Mouse (Mus musculus): ENCODE results near the gene Ppp2r1b. TPM values are rescaled to one million over a fixed set of nuclear protein-coding genes. Genes with fewer than 3 reads are reported as not detected.
"Not testable (repeated sequence)": the region's sequence is repeated elsewhere in the genome, so short reads cannot be mapped to it uniquely, and the experiment has no call there.

Ppp2r1b gene
- polyA plus RNA-seq, 1 experiment from 2014 or later = 58.9 TPM

DNA sequence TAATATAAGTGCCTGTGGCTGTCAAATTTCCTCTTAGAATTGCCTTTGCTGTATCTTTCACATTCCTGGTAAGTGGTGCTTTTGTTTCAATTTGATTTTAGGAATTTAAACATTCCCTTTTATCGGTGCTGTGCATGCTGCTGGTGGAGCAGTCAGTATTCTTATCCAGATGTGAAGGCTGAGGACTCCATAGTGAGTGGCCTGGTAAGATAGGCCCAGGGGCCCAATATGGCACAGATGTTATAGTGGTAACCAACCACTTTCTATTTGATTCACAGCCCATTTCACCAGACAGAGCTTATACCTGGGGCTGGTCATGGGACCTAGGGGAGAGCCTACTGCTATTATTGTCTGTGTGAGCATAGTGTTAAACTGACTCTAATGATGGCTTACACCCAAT lies 28.6 kb upstream of the Ppp2r1b start:
- H3K9me3 ChIP-seq (replicated peaks) = no peaks in the 10 kb centered on the region
- 98% methylated on average over 1 of the region's 1 CpGs for WGBS
- ATAC-seq (ENCODE audit: insufficient number of reproducible peaks, low FRiP score, low TSS enrichment, low read depth) = no peak
- no peaks in the 10 kb centered on the region for H3K4me1 ChIP-seq
- peaks cover 47% of the 10 kb centered on the region for H3K36me3 ChIP-seq
- H3K27ac ChIP-seq (replicated peaks) = no peak overlapping the region
- no peak overlapping the region for H3K4me2 ChIP-seq (replicated peaks)
- no peak overlapping the region for H3K9ac ChIP-seq
- no peaks in the 10 kb centered on the region for H3K27me3 ChIP-seq
- no peak overlapping the region for H3K4me3 ChIP-seq (replicated peaks)

DNA sequence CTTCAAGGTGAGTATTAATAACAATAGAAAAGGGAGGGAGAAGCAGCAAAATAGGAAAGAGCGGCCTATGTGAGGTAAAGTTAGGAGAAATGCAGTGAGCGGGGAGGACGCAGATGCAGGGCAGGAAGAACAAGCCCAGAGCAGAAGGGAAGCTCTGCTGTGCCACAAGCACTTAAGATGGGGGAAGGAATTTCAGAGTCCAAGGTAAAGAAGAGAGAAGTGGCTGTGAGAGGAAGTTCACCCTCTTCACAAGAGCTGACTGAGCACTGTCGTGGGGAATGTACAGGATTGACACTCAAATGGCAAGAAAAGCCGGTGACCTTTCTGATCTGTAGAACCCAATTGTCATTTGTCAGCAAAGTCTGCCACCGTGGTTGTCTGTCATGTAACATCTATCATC lies 27.1 kb upstream of the Ppp2r1b start:
- H3K4me1 ChIP-seq = no peaks in the 10 kb centered on the region
- H3K27ac ChIP-seq (replicated peaks) = no peak overlapping the region
- no peak overlapping the region for H3K9ac ChIP-seq
- H3K27me3 ChIP-seq = no peaks in the 10 kb centered on the region
- no peaks in the 10 kb centered on the region for H3K9me3 ChIP-seq (replicated peaks)
- H3K4me2 ChIP-seq (replicated peaks) = no peak overlapping the region
- no peak for ATAC-seq (ENCODE audit: insufficient number of reproducible peaks, low FRiP score, low TSS enrichment, low read depth)
- H3K4me3 ChIP-seq (replicated peaks) = no peak overlapping the region
- WGBS = 86% methylated on average over 6 of the region's 6 CpGs
- peaks cover 49% of the 10 kb centered on the region for H3K36me3 ChIP-seq

DNA sequence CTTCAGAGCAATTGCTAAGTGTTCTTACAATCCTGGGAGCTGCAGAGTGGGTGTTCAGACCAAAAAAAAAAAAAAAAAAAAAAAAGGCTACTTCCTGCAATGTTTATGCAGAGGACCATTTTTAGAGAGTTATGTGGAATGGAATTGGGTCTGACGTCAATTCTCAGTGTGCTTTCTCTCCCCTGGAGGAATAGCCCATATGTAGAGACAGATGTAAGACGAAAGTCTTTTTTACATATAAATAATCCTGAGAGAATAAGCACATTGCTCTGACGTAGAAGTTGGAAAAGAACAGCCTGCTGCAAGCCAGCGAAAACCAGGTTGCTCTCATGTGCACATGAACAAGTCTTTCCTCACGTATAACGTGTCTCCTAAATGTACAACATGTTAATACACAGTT lies 25.4 kb upstream of the Ppp2r1b start:
- Histone ChIP-seq H3K27ac (replicated peaks) (no peak overlapping the region), H3K9ac (no peak overlapping the region), H3K4me3 (replicated peaks) (no peak overlapping the region), H3K36me3 (peaks cover 42% of the 10 kb centered on the region), H3K9me3 (replicated peaks) (no peaks in the 10 kb centered on the region), H3K27me3 (no peaks in the 10 kb centered on the region), H3K4me1 (no peaks in the 10 kb centered on the region), H3K4me2 (replicated peaks) (no peak overlapping the region)
- 67% methylated on average over 6 of the region's 6 CpGs for WGBS
- ATAC-seq (ENCODE audit: insufficient number of reproducible peaks, low FRiP score, low TSS enrichment, low read depth) = no peak

DNA sequence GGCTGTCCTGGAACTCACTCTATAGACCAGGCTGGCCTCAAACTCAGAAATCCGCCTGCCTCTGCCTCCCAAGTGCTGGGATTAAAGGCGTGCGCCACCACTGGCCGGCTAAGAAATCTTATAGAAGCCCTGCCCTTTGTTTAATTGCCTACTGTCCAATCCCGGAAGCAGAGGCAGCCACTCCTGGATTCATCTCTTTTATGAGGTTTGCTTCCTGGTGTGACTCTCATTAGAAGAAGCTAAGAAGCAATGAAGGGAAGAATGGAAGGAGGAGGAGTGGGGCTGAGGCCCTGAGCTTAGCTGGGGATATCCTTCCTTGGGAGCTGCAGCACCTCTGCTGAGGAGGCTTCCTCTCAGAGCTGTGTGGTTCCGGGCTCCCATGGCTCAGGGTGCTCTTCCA lies 23.4 kb upstream of the Ppp2r1b start:
- 88% methylated on average over 6 of the region's 6 CpGs for WGBS

DNA sequence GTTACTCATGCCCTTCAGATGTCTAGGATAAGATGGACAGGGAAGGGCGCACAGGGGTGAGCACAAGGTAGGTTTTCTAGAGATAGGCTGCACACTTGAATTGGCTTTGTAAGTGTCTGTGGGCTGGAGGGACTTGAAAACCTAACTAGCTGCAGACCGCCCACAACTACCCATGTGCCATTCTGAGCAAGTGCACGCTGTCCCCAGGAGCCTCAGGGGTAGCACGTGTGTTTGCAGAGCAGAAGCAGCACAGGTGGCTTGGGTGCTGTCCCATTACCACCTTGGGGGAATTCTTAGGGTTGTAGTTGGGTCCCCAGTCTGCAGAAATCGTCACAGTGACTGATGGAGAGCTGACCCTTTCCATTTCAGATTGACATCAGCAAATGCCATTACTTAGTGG lies 22.9 kb upstream of the Ppp2r1b start:
- Histone ChIP-seq H3K27me3 (no peaks in the 10 kb centered on the region), H3K9ac (no peak overlapping the region), H3K4me2 (replicated peaks) (no peak overlapping the region), H3K27ac (replicated peaks) (no peak overlapping the region), H3K4me1 (no peaks in the 10 kb centered on the region), H3K4me3 (replicated peaks) (no peak overlapping the region), H3K36me3 (peaks cover 38% of the 10 kb centered on the region), H3K9me3 (replicated peaks) (no peaks in the 10 kb centered on the region)
- WGBS = 94% methylated on average over 5 of the region's 5 CpGs
- ATAC-seq (ENCODE audit: insufficient number of reproducible peaks, low FRiP score, low TSS enrichment, low read depth) = no peak

More for the DNA sequence above, 23.4 kb upstream of the Ppp2r1b start:
- ATAC-seq (ENCODE audit: insufficient number of reproducible peaks, low FRiP score, low TSS enrichment, low read depth) = no peak
- Histone ChIP-seq H3K4me2 (replicated peaks) (no peak overlapping the region), H3K4me3 (replicated peaks) (no peak overlapping the region), H3K36me3 (peaks cover 43% of the 10 kb centered on the region), H3K27me3 (no peaks in the 10 kb centered on the region), H3K9me3 (replicated peaks) (no peaks in the 10 kb centered on the region), H3K9ac (no peak overlapping the region), H3K4me1 (no peaks in the 10 kb centered on the region), H3K27ac (replicated peaks) (no peak overlapping the region)

DNA sequence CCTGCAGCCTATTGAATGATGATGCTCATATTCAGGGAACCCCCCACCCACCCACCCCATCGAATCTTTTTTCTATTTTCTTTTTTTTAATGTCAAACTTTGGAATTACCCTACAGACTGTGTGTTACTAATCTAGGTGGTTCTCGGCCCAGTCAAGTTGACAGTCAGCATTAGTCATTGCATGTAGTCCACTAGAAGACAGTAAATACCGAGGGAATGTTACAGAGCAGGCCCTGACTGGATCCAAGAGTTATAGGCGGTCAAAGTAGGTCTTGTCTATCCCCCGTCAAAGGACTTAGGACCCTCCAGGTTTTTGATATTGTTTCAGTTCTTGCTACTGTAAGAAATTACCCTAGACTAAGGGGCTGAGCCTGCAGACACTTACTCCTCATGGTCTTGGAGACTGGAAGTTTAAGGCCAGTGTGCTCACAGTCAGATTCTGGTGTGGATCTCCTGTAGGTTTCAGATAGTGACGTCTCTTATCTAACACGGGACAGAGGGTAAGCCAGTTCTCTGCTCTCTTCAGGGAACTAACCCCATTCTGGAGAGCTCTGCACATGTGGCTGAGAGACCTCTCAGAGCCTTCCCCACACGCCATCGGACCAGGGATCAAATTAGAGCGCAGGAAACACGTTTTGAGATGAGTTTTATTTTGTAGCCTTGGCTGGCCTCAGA lies 21.2 kb upstream of the Ppp2r1b start:
- WGBS = 84% methylated on average over 11 of the region's 11 CpGs
- Histone ChIP-seq H3K27me3 (no peaks in the 10 kb centered on the region), H3K36me3 (peaks cover 28% of the 10 kb centered on the region), H3K4me3 (replicated peaks) (no peak overlapping the region), H3K9me3 (replicated peaks) (no peaks in the 10 kb centered on the region), H3K9ac (no peak overlapping the region), H3K4me2 (replicated peaks) (no peak overlapping the region), H3K27ac (replicated peaks) (no peak overlapping the region), H3K4me1 (no peaks in the 10 kb centered on the region)
- no peak for ATAC-seq (ENCODE audit: insufficient number of reproducible peaks, low FRiP score, low TSS enrichment, low read depth)

DNA sequence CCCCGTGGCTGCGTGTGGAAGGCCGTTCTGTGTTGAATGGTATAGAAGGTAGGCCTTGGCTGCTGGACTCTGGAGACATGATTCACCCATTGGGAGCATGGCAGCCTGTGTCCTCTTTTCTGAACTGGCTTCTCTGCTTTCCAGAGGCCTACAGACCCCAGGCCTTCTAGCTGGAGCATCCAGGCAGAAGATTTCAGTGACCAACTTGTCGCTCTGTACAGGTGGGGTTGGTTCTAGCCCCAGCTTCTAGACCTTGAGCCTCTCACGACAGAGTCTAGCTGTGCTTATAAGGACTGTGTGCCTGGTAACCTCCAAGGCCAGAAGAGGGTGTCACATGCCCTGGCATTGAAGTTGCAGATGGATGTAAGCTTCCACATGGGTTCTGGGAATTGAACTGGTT lies 13.6 kb upstream of the Ppp2r1b start:
- H3K4me2 ChIP-seq (replicated peaks) = no peak overlapping the region
- WGBS = 93% methylated on average over 5 of the region's 5 CpGs
- no peaks in the 10 kb centered on the region for H3K9me3 ChIP-seq (replicated peaks)
- no peaks in the 10 kb centered on the region for H3K27me3 ChIP-seq
- no peak overlapping the region for H3K27ac ChIP-seq (replicated peaks)
- H3K4me1 ChIP-seq = no peaks in the 10 kb centered on the region
- no peak for ATAC-seq (ENCODE audit: insufficient number of reproducible peaks, low FRiP score, low TSS enrichment, low read depth)
- no peak overlapping the region for H3K9ac ChIP-seq
- peaks cover 9% of the 10 kb centered on the region; the same call in 1 of the 2 replicates for H3K36me3 ChIP-seq
- no peak overlapping the region for H3K4me3 ChIP-seq (replicated peaks)

DNA sequence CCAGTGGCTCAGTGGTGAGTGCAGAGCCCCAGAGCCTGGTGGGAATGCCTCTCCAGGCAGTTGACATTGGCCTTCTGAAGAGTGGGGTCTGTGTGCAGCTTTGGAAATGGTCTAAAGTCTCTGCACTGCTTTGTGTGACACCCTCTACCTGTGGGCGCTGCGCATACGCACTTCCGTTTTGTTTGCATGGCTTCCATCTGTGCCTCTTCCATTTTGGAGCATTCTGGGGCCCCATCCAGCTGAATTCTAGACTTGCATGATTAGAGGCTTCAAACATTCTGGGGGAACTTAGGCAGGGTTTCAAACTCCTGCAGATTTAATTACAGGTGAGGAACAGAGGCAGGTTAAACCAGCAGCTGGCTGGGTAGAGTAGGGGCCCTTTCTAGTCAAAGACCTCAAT lies 12.9 kb upstream of the Ppp2r1b start:
- no peak overlapping the region for H3K9ac ChIP-seq
- H3K4me1 ChIP-seq = no peaks in the 10 kb centered on the region
- H3K27me3 ChIP-seq = no peaks in the 10 kb centered on the region
- H3K4me2 ChIP-seq (replicated peaks) = no peak overlapping the region
- no peak overlapping the region for H3K27ac ChIP-seq (replicated peaks)
- no peak for ATAC-seq (ENCODE audit: insufficient number of reproducible peaks, low FRiP score, low TSS enrichment, low read depth)
- H3K4me3 ChIP-seq (replicated peaks) = no peak overlapping the region
- H3K9me3 ChIP-seq (replicated peaks) = no peaks in the 10 kb centered on the region
- 97% methylated on average over 4 of the region's 4 CpGs for WGBS
- H3K36me3 ChIP-seq = peaks cover 9% of the 10 kb centered on the region; the same call in 1 of the 2 replicates

DNA sequence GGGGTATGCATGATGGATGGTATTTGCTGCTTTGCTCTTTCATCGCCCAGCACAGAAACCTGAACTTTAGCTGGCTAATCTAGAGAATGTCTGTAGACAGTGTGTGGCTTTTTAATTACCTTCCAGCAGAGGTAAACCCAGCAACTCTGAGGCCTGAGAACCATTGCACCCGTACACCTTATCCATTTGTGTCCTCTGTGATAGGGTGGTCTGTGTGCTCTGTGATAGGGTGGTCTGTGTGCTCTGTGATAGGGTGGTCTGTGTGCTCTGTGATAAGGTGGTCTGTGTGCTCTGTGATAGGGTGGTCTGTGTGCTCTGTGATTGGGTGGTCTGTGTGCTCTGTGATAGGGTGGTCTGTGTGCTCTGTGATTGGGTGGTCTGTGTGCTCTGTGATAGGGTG lies 12.5 kb upstream of the Ppp2r1b start:
- not testable (repeated sequence) for H3K9me3 ChIP-seq (replicated peaks); H3K4me2 ChIP-seq (replicated peaks); H3K4me1 ChIP-seq; H3K27me3 ChIP-seq; H3K4me3 ChIP-seq (replicated peaks); H3K27ac ChIP-seq (replicated peaks); H3K9ac ChIP-seq; ATAC-seq (ENCODE audit: insufficient number of reproducible peaks, low FRiP score, low TSS enrichment, low read depth)
- peaks cover 11% of the 10 kb centered on the region; the same call in 1 of the 2 replicates for H3K36me3 ChIP-seq
- 75% methylated on average over 2 of the region's 2 CpGs for WGBS

DNA sequence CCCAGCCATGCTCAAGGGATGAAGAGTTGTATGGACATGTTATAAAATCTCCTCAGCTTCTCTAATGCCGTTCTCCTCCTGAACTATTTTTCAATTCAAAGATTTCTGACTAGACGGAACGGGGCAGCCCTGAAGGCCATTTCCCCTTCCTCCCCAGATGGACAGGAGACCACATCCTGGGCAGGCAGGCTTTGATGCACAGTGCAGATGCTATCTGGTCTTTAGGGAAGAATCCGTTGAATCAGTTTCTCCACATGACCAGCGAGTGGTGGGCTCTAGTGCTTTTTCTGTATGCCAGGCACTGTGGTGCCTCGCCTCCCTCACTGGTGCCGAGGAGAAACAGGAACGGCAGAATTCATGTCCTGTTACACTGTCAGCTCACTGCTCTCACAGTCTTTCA lies 11.3 kb upstream of the Ppp2r1b start:
- WGBS = 85% methylated on average over 8 of the region's 8 CpGs
- Histone ChIP-seq H3K4me3 (replicated peaks) (no peak overlapping the region), H3K4me2 (replicated peaks) (no peak overlapping the region), H3K27me3 (no peaks in the 10 kb centered on the region), H3K36me3 (peaks cover 16% of the 10 kb centered on the region; the same call in 1 of the 2 replicates), H3K9me3 (replicated peaks) (no peaks in the 10 kb centered on the region), H3K4me1 (no peaks in the 10 kb centered on the region), H3K9ac (no peak overlapping the region), H3K27ac (replicated peaks) (no peak overlapping the region)
- no peak for ATAC-seq (ENCODE audit: insufficient number of reproducible peaks, low FRiP score, low TSS enrichment, low read depth)

DNA sequence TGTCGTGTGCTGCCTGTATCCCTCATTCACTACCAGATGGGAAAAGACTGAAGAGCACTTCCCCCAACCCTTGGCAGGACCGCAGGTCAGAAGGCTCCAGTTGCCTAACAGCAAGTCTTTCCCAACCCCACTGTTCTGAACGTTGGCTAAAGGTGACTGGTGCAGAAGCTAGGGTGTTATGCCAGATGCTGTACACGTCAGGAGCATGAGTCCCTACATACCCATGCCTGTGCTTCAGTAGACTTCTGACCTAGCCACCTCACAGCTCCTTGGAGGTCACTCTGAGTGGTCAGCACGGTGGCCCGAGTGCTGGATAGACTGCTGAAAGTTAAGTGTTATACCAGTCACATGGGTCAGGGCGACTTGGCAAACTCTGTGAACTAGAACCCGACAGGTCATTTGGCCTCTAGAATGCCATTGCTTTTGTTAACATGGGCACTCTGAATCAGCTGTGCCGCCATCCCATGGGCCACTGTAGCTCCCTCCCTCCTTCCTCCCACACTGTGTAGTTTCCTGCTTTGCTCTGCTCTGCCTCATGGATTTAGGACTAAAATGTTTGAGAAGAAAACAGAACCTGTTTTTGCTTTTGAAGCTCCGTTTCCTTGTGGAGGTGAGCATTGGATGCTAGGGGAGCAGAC lies 9.9 kb upstream of the Ppp2r1b start:
- no peak overlapping the region for H3K27ac ChIP-seq (replicated peaks)
- ATAC-seq (ENCODE audit: insufficient number of reproducible peaks, low FRiP score, low TSS enrichment, low read depth) = no peak
- no peaks in the 10 kb centered on the region for H3K4me1 ChIP-seq
- no peak overlapping the region for H3K4me3 ChIP-seq (replicated peaks)
- no peak overlapping the region for H3K9ac ChIP-seq
- 0 out of 2 replicates have a peak, but pooled peaks cover 17% of the 10 kb centered on the region for H3K36me3 ChIP-seq
- 86% methylated on average over 10 of the region's 10 CpGs for WGBS
- H3K27me3 ChIP-seq = no peaks in the 10 kb centered on the region
- no peaks in the 10 kb centered on the region for H3K9me3 ChIP-seq (replicated peaks)
- H3K4me2 ChIP-seq (replicated peaks) = no peak overlapping the region

DNA sequence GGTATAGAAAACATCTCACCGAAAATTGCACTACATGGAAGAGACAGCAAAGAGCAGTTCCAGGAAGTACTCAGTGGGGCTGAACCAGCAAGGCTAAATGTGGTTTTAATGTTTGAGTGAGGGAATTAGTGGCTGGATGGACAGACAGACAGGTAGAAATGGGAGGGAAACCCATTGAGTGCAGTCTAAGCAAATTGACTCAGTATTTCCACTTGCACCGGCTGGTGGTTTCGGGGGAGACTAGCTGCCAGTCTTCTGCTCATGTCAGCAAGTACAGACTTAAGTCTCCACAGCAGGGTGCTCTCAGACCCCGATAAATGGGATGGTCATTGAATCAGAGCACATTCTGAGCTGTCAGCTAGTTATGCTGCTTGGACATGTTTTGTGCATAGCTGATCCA lies 9.0 kb upstream of the Ppp2r1b start:
- Histone ChIP-seq H3K36me3 (0 out of 2 replicates have a peak, but pooled peaks cover 17% of the 10 kb centered on the region), H3K4me3 (replicated peaks) (no peak overlapping the region), H3K9ac (no peak overlapping the region), H3K4me2 (replicated peaks) (no peak overlapping the region), H3K4me1 (no peaks in the 10 kb centered on the region), H3K27me3 (no peaks in the 10 kb centered on the region), H3K27ac (replicated peaks) (no peak overlapping the region), H3K9me3 (replicated peaks) (no peaks in the 10 kb centered on the region)
- no peak for ATAC-seq (ENCODE audit: insufficient number of reproducible peaks, low FRiP score, low TSS enrichment, low read depth)
- 90% methylated on average over 4 of the region's 4 CpGs for WGBS

All from embryonic facial prominence, embryonic 15.5 days (tissue).